Mouse (Mus musculus) G1E (cell line): ENCODE data around the gene Fbxl8. TPM values are rescaled to one million over a fixed set of nuclear protein-coding genes. Genes with fewer than 3 reads are reported as not detected.

ENCODE experiments used
- ATAC-seq: 2 replicates; pipeline ENCODE4 v1.8.0; 2016; ENCODE audit warnings: mild to moderate bottlenecking; ENCODE audit not compliant: insufficient number of reproducible peaks, poor library complexity, low FRiP score, severe bottlenecking; ENCODE audit errors: extremely low read depth
- DNase-seq: peaks from one replicate; pipeline ENCODE4 v3.0.0; 2012; ENCODE audit warnings: low spot score
- H3K27me3 ChIP-seq: 2 replicates; pipeline ENCODE4 v1.6.1; 2012; ENCODE audit warnings: mild to moderate bottlenecking, low read length, inconsistent platforms; ENCODE audit not compliant: insufficient read depth
- H3K36me3 ChIP-seq: replicated peaks from 2 replicates; pipeline ENCODE3; 2012; ENCODE audit warnings: mild to moderate bottlenecking, inconsistent platforms
- H3K4me1 ChIP-seq: 2 replicates; pipeline ENCODE4 v1.6.1; 2012; ENCODE audit warnings: low read depth, low read length, inconsistent platforms, mixed read lengths; ENCODE audit not compliant: insufficient read depth
- H3K4me3 ChIP-seq: 2 replicates; pipeline ENCODE4 v1.5.1; 2012; ENCODE audit warnings: low read depth, mild to moderate bottlenecking, inconsistent platforms, low read length, moderate library complexity, mixed read lengths
- H3K9me3 ChIP-seq: replicated peaks from 2 replicates; pipeline ENCODE4 v1.6.1; 2012; ENCODE audit warnings: inconsistent platforms
- CTCF ChIP-seq: IDR thresholded peaks from 2 replicates; pipeline ENCODE4 v1.5.1; 2012; ENCODE audit warnings: low read depth, low read length, inconsistent platforms, mixed read lengths
- GATA1 ChIP-seq: IDR thresholded peaks from 2 replicates; pipeline ENCODE4 v1.6.1; 2012; ENCODE audit warnings: borderline replicate concordance, low read length, inconsistent platforms, mixed read lengths
- GATA2 ChIP-seq: IDR thresholded peaks from 2 replicates; pipeline ENCODE4 v1.6.1; 2012; ENCODE audit warnings: low read depth, low read length, inconsistent platforms, borderline replicate concordance
- POLR2AphosphoS5 ChIP-seq: IDR thresholded peaks from 2 replicates; pipeline ENCODE4 v1.6.1; 2012; ENCODE audit warnings: low read depth, low read length, inconsistent platforms; ENCODE audit not compliant: insufficient replicate concordance
- TAL1 ChIP-seq: conservative IDR thresholded peaks from 2 replicates; pipeline ENCODE4 v1.6.1; 2012; ENCODE audit warnings: low read depth, low read length, inconsistent platforms, mixed read lengths
- polyA plus RNA-seq: library from polyadenylated mRNA; stranded (reverse); fragments of >175 nt; gene quantifications from 2 replicates; pipeline ENCODE4 v1.2.3, GENCODE M21; 2012
- total RNA-seq, 2 experiments: library from RNA; stranded (forward) in 1 of 2; stranded (reverse) in 1 of 2; fragments of 200-1000 nt in 1 of 2; fragments of >200 nt in 1 of 2; fragmentation: Nextera tagmentation in 1 of 2; gene quantifications; 2 replicates each; pipeline ENCODE4 v1.2.3; 2014 to 2017

The Fbxl8 gene
- total and polyA plus RNA-seq, 3 experiments: 6.0 to 8.9 (median 8.0) TPM

GRCm38 (mm10) chr8:105293405-105293804 lies 29.0 kb downstream of the Fbxl8 start:
- peaks cover 54% of the 10 kb centered on the region for H3K4me1 ChIP-seq
- H3K4me3 ChIP-seq: no peak overlapping the region
- no peaks in the 10 kb centered on the region for H3K9me3 ChIP-seq

GRCm38 (mm10) chr8:105294776-105295175 lies 30.3 kb downstream of the Fbxl8 start:
- peaks cover 54% of the 10 kb centered on the region for H3K4me1 ChIP-seq
- H3K36me3 ChIP-seq: peaks cover 25% of the 10 kb centered on the region
- DNase-seq (no peak), ATAC-seq (no peak)
- TF ChIP-seq GATA1 (no peak), TAL1 (no peak), CTCF (no peak), POLR2AphosphoS5 (no peak), GATA2 (no peak)
- no peaks in the 10 kb centered on the region for H3K9me3 ChIP-seq
- no peak overlapping the region for H3K4me3 ChIP-seq
- H3K27me3 ChIP-seq: no peaks in the 10 kb centered on the region; the same call in 1 of the 2 replicates

More at GRCm38 (mm10) chr8:105293405-105293804, 29.0 kb downstream of the Fbxl8 start:
- ATAC-seq (no peak), DNase-seq (no peak)
- Histone ChIP-seq H3K27me3 (no peaks in the 10 kb centered on the region; the same call in 1 of the 2 replicates), H3K36me3 (peaks cover 13% of the 10 kb centered on the region)
- TF ChIP-seq POLR2AphosphoS5 (no peak), GATA2 (no peak), TAL1 (no peak), CTCF (no peak), GATA1 (no peak)

GRCm38 (mm10) chr8:105295256-105295655 lies 30.8 kb downstream of the Fbxl8 start:
- DNase-seq: no peak
- Histone ChIP-seq H3K4me1 (peaks cover 54% of the 10 kb centered on the region), H3K9me3 (no peaks in the 10 kb centered on the region), H3K36me3 (peaks cover 30% of the 10 kb centered on the region), H3K4me3 (no peak overlapping the region), H3K27me3 (no peaks in the 10 kb centered on the region; the same call in 1 of the 2 replicates)
- ATAC-seq: no peak
- no peak for TF ChIP-seq TAL1
- no peak for TF ChIP-seq GATA1
- no peak for TF ChIP-seq POLR2AphosphoS5
- TF ChIP-seq CTCF: no peak
- no peak for TF ChIP-seq GATA2

GRCm38 (mm10) chr8:105295895-105296573 lies 31.6 kb downstream of the Fbxl8 start, which contains the start of gene Exoc3l:
Gene Exoc3l (minus strand): TSS chr8:105296101.
- no peak for TF ChIP-seq CTCF
- TF ChIP-seq GATA1: no peak
- TF ChIP-seq POLR2AphosphoS5: no peak
- no peak for TF ChIP-seq TAL1
- TF ChIP-seq GATA2: no peak
- peak within 1 kb of the TSS; percentile 98 for H3K4me3 ChIP-seq
- no peaks in the 10 kb centered on the region for H3K27me3 ChIP-seq
- ATAC-seq (no peak), DNase-seq (no peak)
- peaks cover 52% of the 10 kb centered on the region for H3K4me1 ChIP-seq
- no peaks in the 10 kb centered on the region for H3K9me3 ChIP-seq
- H3K36me3 ChIP-seq: peaks cover 38% of the 10 kb centered on the region

GRCm38 (mm10) chr8:105297511-105298192 lies 33.2 kb downstream of the Fbxl8 start, which contains the start of gene E2f4:
Gene E2f4 (plus strand): TSS chr8:105297663.
- Histone ChIP-seq H3K4me1 (peaks cover 64% of the 10 kb centered on the region), H3K9me3 (no peaks in the 10 kb centered on the region)
- DNase-seq: peak; percentile 93

More at GRCm38 (mm10) chr8:105297511-105298192, 33.2 kb downstream of the Fbxl8 start, which contains the start of gene E2f4:
- Histone ChIP-seq H3K4me3 (peak within 1 kb of the TSS; percentile 98), H3K36me3 (peaks cover 53% of the 10 kb centered on the region), H3K27me3 (no peaks in the 10 kb centered on the region)
- ATAC-seq: peak; percentile 86
- TF ChIP-seq TAL1: no peak
